Mouse (Mus musculus) spleen, adult 2 months (tissue): ENCODE results near the gene Depp1.

ENCODE experiments used
- CTCF ChIP-seq: fragments of 200-500 bp; IDR thresholded peaks from 2 replicates; pipeline ENCODE4 v1.5.1; 2011; ENCODE audit warnings: mild to moderate bottlenecking, inconsistent platforms; ENCODE audit not compliant: insufficient read depth, insufficient read length, insufficient replicate concordance; ENCODE audit errors: extremely low read depth
- POLR2A ChIP-seq: fragments of 200-500 bp; IDR thresholded peaks from 2 replicates; pipeline ENCODE4 v1.6.1; 2011; ENCODE audit warnings: low read depth, low read length, inconsistent platforms

DNA sequence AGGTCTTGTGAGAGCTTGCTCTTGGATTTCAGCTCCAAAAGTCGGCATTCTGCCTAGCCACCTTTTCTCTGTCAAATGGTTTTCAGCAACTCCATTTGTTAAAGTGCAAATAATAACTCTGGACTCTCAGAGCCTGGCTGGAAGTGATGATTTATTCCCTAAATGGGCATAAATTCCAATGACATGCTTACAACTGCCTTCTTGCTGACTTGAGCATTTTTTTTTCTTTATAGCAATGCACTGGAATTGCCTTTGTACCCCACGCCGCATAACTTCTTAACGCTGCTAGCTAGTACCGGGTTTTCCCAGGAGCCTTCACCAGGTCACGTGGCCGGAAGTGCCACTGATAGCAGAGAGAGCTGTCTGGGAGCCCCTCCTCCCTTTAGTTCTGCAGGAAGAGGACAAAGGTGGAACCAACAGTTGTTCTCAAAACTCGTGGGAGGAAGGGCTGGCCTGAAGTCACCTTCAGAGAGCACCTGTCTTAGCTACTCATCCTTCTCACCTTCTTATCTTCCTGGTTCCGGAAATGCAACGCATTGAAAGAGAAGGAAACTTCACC is 26.0 kb downstream of the Depp1 start:
- no peak for TF ChIP-seq CTCF
- no peak for TF ChIP-seq POLR2A
